Comparison of ENCODE assay signal across 15 mouse cellular contexts in genomic region chr10:119831086-119831485, GRCm38 (mm10).
"Had no signal": no experiment of that assay in that cellular context is flagged by ENCODE, and none has a peak within 500 bp of the region (broad histone marks: within the 10 kb centered on the region; RNA-seq: fewer than 3 reads in every experiment).

No protein-coding gene starts in this region.

- H3K4me1 ChIP-seq: heart, embryonic 10.5 days; limb, embryonic 10.5 days; limb, embryonic 12.5 days; liver, embryonic 13.5 days; liver, embryonic 15.5 days had no signal

- DNase-seq: gastrocnemius, postnatal 25 days; liver; liver, embryonic 13.5 days had no signal

- H3K27me3 ChIP-seq: heart, embryonic 12.5 days; hindbrain, embryonic 13.5 days; hindbrain, embryonic 15.5 days; limb, embryonic 12.5 days; liver, embryonic 13.5 days; liver, embryonic 15.5 days had no signal

- H3K4me3 ChIP-seq: gastrocnemius, adult 2 months; heart, embryonic 10.5 days; heart, embryonic 12.5 days; hindbrain, embryonic 13.5 days; hindbrain, embryonic 15.5 days; left cerebral cortex, adult 2 months; limb, embryonic 10.5 days; limb, embryonic 12.5 days; liver, embryonic 13.5 days; liver, embryonic 15.5 days had no signal

- H3K4me2 ChIP-seq: heart, embryonic 12.5 days; hindbrain, embryonic 13.5 days; hindbrain, embryonic 15.5 days; limb, embryonic 12.5 days; liver, embryonic 11.5 days; liver, embryonic 13.5 days; liver, embryonic 15.5 days had no signal

- H3K27ac ChIP-seq: gastrocnemius, adult 2 months; heart, embryonic 10.5 days; hindbrain, embryonic 13.5 days; hindbrain, postnatal 0 days; left cerebral cortex, adult 2 months; limb, embryonic 10.5 days; limb, embryonic 12.5 days; liver, embryonic 13.5 days; liver, embryonic 15.5 days had no signal

- H3K9me3 ChIP-seq: hindbrain, embryonic 15.5 days; liver, embryonic 15.5 days had no signal

- ATAC-seq: hindbrain, postnatal 0 days; intestine, postnatal 0 days had no signal

- H3K36me3 ChIP-seq: heart, embryonic 10.5 days; heart, embryonic 12.5 days; hindbrain, embryonic 15.5 days; limb, embryonic 10.5 days; limb, embryonic 12.5 days; liver, embryonic 13.5 days; liver, embryonic 15.5 days had no signal

- H3K9ac ChIP-seq: heart, embryonic 12.5 days; hindbrain, embryonic 13.5 days; hindbrain, embryonic 15.5 days; limb, embryonic 12.5 days; liver, embryonic 13.5 days; liver, embryonic 15.5 days had no signal
